Mouse (Mus musculus) small intestine, adult 2 months (tissue): ENCODE results near the gene Cadps2. TPM values are rescaled to one million over a fixed set of nuclear protein-coding genes. Genes with fewer than 3 reads are reported as not detected.

Experiments used
- H3K27ac ChIP-seq: fragments of 200-500 bp; 2 replicates; pipeline ENCODE4 v1.5.1; 2012; ENCODE audit warnings: low read depth, low read length, control low read depth, inconsistent platforms; ENCODE audit not compliant: insufficient read depth
- H3K27me3 ChIP-seq: fragments of 200-500 bp; 2 replicates; pipeline ENCODE4 v1.6.1; 2012; ENCODE audit warnings: mild to moderate bottlenecking, moderate library complexity, low read length, inconsistent platforms; ENCODE audit not compliant: control insufficient read depth, insufficient read depth
- H3K36me3 ChIP-seq: fragments of 200-500 bp; 2 replicates; pipeline ENCODE4 v1.6.1; 2012; ENCODE audit warnings: mild to moderate bottlenecking, low read length, control low read depth, inconsistent platforms; ENCODE audit not compliant: control insufficient read depth, insufficient read depth
- H3K4me1 ChIP-seq: fragments of 200-500 bp; 2 replicates; pipeline ENCODE4 v1.6.1; 2012; ENCODE audit warnings: low read length, inconsistent platforms, mixed read lengths; ENCODE audit not compliant: control insufficient read depth, insufficient read depth, insufficient read length
- H3K4me3 ChIP-seq: fragments of 200-500 bp; 2 replicates; pipeline ENCODE4 v1.5.1; 2012; ENCODE audit warnings: low read depth, mild to moderate bottlenecking, control low read depth, inconsistent platforms, low read length, moderate library complexity
- CTCF ChIP-seq: fragments of 200-500 bp; IDR thresholded peaks from 2 replicates; pipeline ENCODE4 v1.5.1; 2012; ENCODE audit warnings: low read depth, mild to moderate bottlenecking, control low read depth, inconsistent platforms, low read length, moderate library complexity, mixed read lengths; ENCODE audit not compliant: insufficient replicate concordance, insufficient read length; ENCODE audit errors: extremely low read depth
- POLR2A ChIP-seq: fragments of 200-500 bp; IDR thresholded peaks from 2 replicates; pipeline ENCODE4 v1.6.1; 2012; ENCODE audit warnings: low read depth, mild to moderate bottlenecking, control low read depth, inconsistent platforms, low read length, moderate library complexity
- WGBS: fragments of 180-500 bp; shearing (Covaris S2); methylation state at CpG from one replicate; pipeline ENCODE4 v1.1.7; 2018; 5-methylcytosine and 5-hydroxymethylcytosine counted together
- polyA plus RNA-seq: library from polyadenylated mRNA; depleted of rRNA; stranded (reverse); fragments of >200 nt; gene quantifications from 2 replicates; pipeline ENCODE4 v1.2.3, GENCODE M21; 2012

Gene Cadps2
- polyA plus RNA-seq, 1 experiment: 3.6 TPM

GRCm38 (mm10) chr6:23830741-23831140 lies 8.5 kb downstream of the Cadps2 start:
- no peak for TF ChIP-seq POLR2A
- no peak for TF ChIP-seq CTCF
- no peak overlapping the region for H3K4me3 ChIP-seq
- no peaks in the 10 kb centered on the region for H3K36me3 ChIP-seq
- H3K27me3 ChIP-seq: no peaks in the 10 kb centered on the region
- no peak overlapping the region for H3K27ac ChIP-seq
- WGBS: 76% methylated on average over 3 of the region's 3 CpGs
- H3K4me1 ChIP-seq: no peaks in the 10 kb centered on the region

- TF ChIP-seq CTCF (no peak), POLR2A (no peak)
- 81% methylated on average over 2 of the region's 2 CpGs for WGBS
- H3K36me3 ChIP-seq: no peaks in the 10 kb centered on the region
- no peak overlapping the region for H3K27ac ChIP-seq
- no peaks in the 10 kb centered on the region for H3K4me1 ChIP-seq
- no peak overlapping the region for H3K4me3 ChIP-seq
- H3K27me3 ChIP-seq: no peaks in the 10 kb centered on the region
Measured at GRCm38 (mm10) chr6:23829338-23829737, 9.9 kb downstream of the Cadps2 start.

GRCm38 (mm10) chr6:23821819-23822218 lies 17.4 kb downstream of the Cadps2 start:
- H3K4me3 ChIP-seq: no peak overlapping the region
- TF ChIP-seq POLR2A (no peak), CTCF (no peak)
- 86% methylated on average over 5 of the region's 5 CpGs for WGBS
- no peaks in the 10 kb centered on the region for H3K27me3 ChIP-seq
- H3K4me1 ChIP-seq: no peaks in the 10 kb centered on the region
- no peaks in the 10 kb centered on the region for H3K36me3 ChIP-seq
- H3K27ac ChIP-seq: no peak overlapping the region

- Histone ChIP-seq H3K27ac (no peak overlapping the region), H3K27me3 (no peaks in the 10 kb centered on the region), H3K36me3 (no peaks in the 10 kb centered on the region), H3K4me1 (no peaks in the 10 kb centered on the region), H3K4me3 (no peak overlapping the region)
- TF ChIP-seq CTCF (no peak), POLR2A (no peak)
- WGBS: 78% methylated on average over 1 of the region's 1 CpGs
Measured at GRCm38 (mm10) chr6:23810087-23810486, 29.1 kb downstream of the Cadps2 start.

GRCm38 (mm10) chr6:23809344-23809743 lies 29.9 kb downstream of the Cadps2 start:
- no peaks in the 10 kb centered on the region for H3K4me1 ChIP-seq
- no peaks in the 10 kb centered on the region for H3K27me3 ChIP-seq
- H3K36me3 ChIP-seq: no peaks in the 10 kb centered on the region
- 91% methylated on average over 6 of the region's 6 CpGs for WGBS
- no peak overlapping the region for H3K4me3 ChIP-seq
- no peak overlapping the region for H3K27ac ChIP-seq
- TF ChIP-seq CTCF: no peak
- no peak for TF ChIP-seq POLR2A

- Histone ChIP-seq H3K27ac (no peak overlapping the region), H3K27me3 (no peaks in the 10 kb centered on the region), H3K4me1 (no peaks in the 10 kb centered on the region), H3K4me3 (no peak overlapping the region), H3K36me3 (no peaks in the 10 kb centered on the region)
- WGBS: 93% methylated on average over 7 of the region's 7 CpGs
- no peak for TF ChIP-seq POLR2A
- TF ChIP-seq CTCF: no peak
Measured at GRCm38 (mm10) chr6:23805333-23805732, 33.9 kb downstream of the Cadps2 start.

GRCm38 (mm10) chr6:23791822-23792221 lies 47.4 kb downstream of the Cadps2 start:
- H3K4me3 ChIP-seq: no peak overlapping the region
- 70% methylated on average over 3 of the region's 3 CpGs for WGBS
- H3K27ac ChIP-seq: no peak overlapping the region
- H3K4me1 ChIP-seq: no peaks in the 10 kb centered on the region
- no peaks in the 10 kb centered on the region for H3K36me3 ChIP-seq
- H3K27me3 ChIP-seq: no peaks in the 10 kb centered on the region
- TF ChIP-seq CTCF: no peak
- TF ChIP-seq POLR2A: no peak

- TF ChIP-seq POLR2A (no peak), CTCF (no peak)
- no peaks in the 10 kb centered on the region for H3K27me3 ChIP-seq
- 30% methylated on average over 1 of the region's 1 CpGs for WGBS
Measured at GRCm38 (mm10) chr6:23777641-23778040, 61.6 kb downstream of the Cadps2 start.

More at GRCm38 (mm10) chr6:23777641-23778040, 61.6 kb downstream of the Cadps2 start:
- Histone ChIP-seq H3K36me3 (no peaks in the 10 kb centered on the region), H3K27ac (no peak overlapping the region), H3K4me1 (no peaks in the 10 kb centered on the region), H3K4me3 (no peak overlapping the region)
